Mouse (Mus musculus) bone marrow macrophage, adult 2 months (primary cell): Measurements from ENCODE around the gene Abl2. TPM values are rescaled to one million over a fixed set of nuclear protein-coding genes. Genes with fewer than 3 reads are reported as not detected.

Source experiments
- H3K27ac ChIP-seq: 2 replicates; pipeline ENCODE4 v1.5.1; 2012; ENCODE audit warnings: low read depth, low read length; ENCODE audit not compliant: insufficient read depth
- H3K4me1 ChIP-seq: 2 replicates; pipeline ENCODE4 v1.6.1; 2012; ENCODE audit warnings: low read length; ENCODE audit not compliant: control insufficient read depth, insufficient read depth
- H3K4me3 ChIP-seq: 2 replicates; pipeline ENCODE4 v1.5.1; 2012; ENCODE audit warnings: mild to moderate bottlenecking, low read length, moderate library complexity; ENCODE audit not compliant: insufficient read depth
- CTCF ChIP-seq: IDR thresholded peaks from 2 replicates; pipeline ENCODE4 v1.5.1; 2012; ENCODE audit warnings: low read depth, mild to moderate bottlenecking, low read length, moderate library complexity
- POLR2A ChIP-seq: IDR thresholded peaks from 2 replicates; pipeline ENCODE4 v1.6.1; 2012; ENCODE audit warnings: mild to moderate bottlenecking, low read depth, low read length, borderline replicate concordance
- polyA plus RNA-seq: library from polyadenylated mRNA; stranded (reverse); fragments of >200 nt; gene quantifications from 2 replicates; pipeline ENCODE4 v1.2.4, GENCODE M21; 2012; ENCODE audit not compliant: missing spikeins, insufficient read depth, insufficient read length

Abl2 gene
- polyA plus RNA-seq, 1 experiment, result 16.3 TPM

- H3K4me1 ChIP-seq, result peaks cover 27% of the 10 kb centered on the region
- TF ChIP-seq CTCF, result no peak
- no peak for TF ChIP-seq POLR2A
- H3K27ac ChIP-seq, result peak overlapping the region; percentile 17; the same call in 1 of the 2 replicates
- no peak overlapping the region for H3K4me3 ChIP-seq
Measured at GRCm38 (mm10) chr1:156667141-156667926, 108.7 kb downstream of the Abl2 start.

GRCm38 (mm10) chr1:156668602-156669001 lies 110.0 kb downstream of the Abl2 start:
- TF ChIP-seq CTCF (no peak), POLR2A (no peak)
- H3K4me3 ChIP-seq, result no peak overlapping the region
- H3K4me1 ChIP-seq, result peaks cover 27% of the 10 kb centered on the region
- H3K27ac ChIP-seq, result no peak overlapping the region

DNA sequence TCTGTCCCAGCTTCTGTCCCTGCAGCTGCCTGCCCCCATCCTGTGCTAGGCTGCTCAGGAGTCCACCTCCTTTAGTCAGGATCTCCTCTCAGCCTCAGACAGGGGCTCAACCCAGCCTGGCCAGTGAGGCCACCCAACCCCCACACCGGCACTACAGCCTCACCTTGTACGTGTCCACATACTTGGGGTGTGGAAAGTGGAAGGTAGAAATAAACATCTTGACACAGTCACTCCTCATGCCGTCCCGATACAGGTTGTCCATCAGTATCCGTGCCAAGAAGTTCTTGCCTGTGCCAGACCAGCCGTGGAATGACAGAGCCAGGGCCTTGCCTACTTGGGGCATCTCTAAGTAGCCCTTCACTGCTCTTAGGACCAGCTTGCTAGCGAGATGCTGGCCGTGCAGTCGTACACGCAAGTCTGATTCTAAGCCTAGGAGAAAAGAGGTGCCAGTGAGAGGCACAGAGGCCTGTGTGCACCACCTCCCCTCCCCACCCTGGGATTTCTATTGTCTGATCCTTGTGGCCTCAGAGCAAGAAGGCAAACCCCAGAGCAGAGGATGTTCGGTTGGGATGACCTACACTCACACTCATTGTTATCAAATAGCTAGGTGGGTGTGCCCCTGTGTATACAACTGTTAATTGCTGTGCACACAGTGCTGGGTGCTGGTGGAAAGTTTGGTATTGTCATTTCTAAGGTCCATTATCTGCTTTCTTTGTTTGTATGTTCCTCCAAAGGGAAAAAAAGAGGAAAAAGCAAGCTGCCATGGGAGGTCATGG lies 110.8 kb downstream of the Abl2 start:
- H3K27ac ChIP-seq, result no peak overlapping the region
- no peak for TF ChIP-seq POLR2A
- TF ChIP-seq CTCF, result no peak
- peaks cover 27% of the 10 kb centered on the region for H3K4me1 ChIP-seq
- H3K4me3 ChIP-seq, result no peak overlapping the region

DNA sequence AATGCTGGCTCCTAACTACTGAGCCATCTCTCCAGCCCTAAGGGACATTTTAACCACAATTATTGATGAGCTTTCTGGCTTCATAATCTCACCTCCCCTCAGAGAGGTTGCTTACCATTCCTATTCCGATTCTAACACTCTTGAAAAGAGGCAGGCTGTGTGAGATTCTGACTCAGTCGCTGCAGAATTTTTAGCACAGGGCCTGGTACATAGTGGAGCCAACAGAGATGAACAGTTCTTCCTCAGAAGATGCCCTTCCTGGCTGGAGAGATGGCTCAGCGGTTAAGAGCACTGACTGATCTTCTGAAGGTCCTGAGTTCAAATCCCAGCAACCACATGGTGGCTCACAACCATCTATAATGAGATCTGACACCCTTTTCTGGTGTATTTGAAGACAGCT lies 113.3 kb downstream of the Abl2 start:
- no peak for TF ChIP-seq CTCF
- TF ChIP-seq POLR2A, result no peak
- no peak overlapping the region for H3K4me3 ChIP-seq

DNA sequence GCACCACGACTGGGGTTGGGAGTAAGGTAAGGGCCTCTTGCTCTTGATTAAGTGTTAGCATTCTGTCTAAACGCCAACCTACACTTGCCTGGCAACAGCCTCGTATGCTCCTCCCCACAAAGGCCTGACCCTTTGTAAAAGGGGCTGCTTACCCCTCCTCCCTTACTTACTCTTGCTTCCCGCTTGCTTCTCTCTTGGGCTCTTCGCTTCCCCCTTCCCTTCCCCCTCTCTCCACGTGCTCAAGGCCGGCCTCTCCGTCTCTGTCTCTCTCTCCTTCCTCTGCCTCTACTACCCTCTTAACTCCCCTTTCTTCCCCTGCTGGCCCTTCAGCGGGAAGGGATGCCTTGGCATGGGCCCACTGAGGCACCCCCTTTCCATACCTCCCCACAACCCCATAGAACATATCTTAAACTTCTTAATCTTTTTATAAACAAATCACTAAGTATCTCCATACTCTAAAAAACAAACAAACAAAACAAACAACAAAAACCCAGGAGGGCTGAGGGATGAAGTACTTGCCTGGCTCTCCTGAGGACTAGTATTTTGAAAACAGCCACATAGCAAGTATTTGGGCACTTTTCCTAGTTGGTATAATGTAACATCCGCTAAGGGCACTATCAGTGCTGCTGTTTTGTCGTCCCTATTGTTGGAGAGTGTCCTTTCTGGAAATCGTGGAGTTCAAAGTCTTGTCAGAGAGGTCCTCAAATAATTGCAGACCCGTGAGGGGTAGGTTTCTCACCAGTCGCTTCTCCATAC lies 114.3 kb downstream of the Abl2 start:
- peaks cover 21% of the 10 kb centered on the region for H3K4me1 ChIP-seq
- H3K27ac ChIP-seq, result peak overlapping the region; percentile 74
- peak overlapping the region; percentile 77 for H3K4me3 ChIP-seq
- no peak for TF ChIP-seq POLR2A
- no peak for TF ChIP-seq CTCF

More for the DNA sequence above, 113.3 kb downstream of the Abl2 start:
- peaks cover 26% of the 10 kb centered on the region for H3K4me1 ChIP-seq
- H3K27ac ChIP-seq, result no peak overlapping the region

GRCm38 (mm10) chr1:156673476-156674194 lies 115.0 kb downstream of the Abl2 start:
- TF ChIP-seq POLR2A (no peak), CTCF (no peak)
- Histone ChIP-seq H3K4me3 (peak overlapping the region; percentile 77), H3K27ac (peak overlapping the region; percentile 74)

DNA sequence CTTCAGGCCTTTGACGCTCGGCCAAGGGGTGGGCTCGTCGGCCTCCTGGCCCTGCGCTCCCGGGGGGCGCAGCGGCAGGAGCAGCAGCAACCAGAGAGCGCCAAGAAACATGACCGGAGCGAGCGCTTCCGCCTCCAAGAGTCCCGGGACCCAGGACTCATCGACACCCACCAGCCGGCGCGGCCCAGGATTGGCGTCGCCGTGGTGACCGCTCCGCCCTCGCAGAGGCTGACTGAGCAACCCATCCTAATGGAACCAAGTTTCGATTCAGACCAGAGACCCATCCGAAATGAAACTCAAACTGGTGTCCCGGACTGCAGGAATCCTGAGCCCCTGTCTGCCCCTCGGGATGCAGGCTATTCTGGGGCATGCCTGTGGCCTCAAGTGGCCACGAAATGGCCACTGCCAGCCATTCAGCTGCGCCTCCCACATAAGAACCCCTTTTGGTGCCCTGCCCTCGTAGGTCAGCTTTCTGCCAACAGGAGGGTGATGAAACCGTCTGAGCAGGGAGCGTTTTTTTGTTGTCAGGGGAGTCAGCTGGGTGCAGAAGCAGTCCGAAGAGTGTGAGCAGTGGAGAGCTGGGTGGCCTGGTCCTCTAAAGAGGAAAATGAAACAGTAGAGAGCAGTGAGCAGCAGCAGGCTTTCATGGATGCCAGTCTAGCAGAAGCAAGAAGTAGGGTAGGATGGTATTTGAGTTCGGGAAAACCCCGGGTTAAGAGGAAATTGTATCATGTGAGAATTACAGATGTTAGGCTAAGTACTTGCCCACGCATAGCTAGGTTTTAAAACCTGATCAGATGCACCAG lies 115.8 kb downstream of the Abl2 start, which contains the start of gene Tor3a:
TSS of gene Tor3a (minus strand) at position 162 of the 806 bp plus-strand sequence.
- H3K27ac ChIP-seq, result peak within 1 kb of the TSS; percentile 74
- TF ChIP-seq POLR2A, result no peak
- no peak for TF ChIP-seq CTCF
- H3K4me1 ChIP-seq, result peaks cover 8% of the 10 kb centered on the region
- peak within 1 kb of the TSS; percentile 77 for H3K4me3 ChIP-seq

More at GRCm38 (mm10) chr1:156673476-156674194, 115.0 kb downstream of the Abl2 start:
- H3K4me1 ChIP-seq, result peaks cover 15% of the 10 kb centered on the region

DNA sequence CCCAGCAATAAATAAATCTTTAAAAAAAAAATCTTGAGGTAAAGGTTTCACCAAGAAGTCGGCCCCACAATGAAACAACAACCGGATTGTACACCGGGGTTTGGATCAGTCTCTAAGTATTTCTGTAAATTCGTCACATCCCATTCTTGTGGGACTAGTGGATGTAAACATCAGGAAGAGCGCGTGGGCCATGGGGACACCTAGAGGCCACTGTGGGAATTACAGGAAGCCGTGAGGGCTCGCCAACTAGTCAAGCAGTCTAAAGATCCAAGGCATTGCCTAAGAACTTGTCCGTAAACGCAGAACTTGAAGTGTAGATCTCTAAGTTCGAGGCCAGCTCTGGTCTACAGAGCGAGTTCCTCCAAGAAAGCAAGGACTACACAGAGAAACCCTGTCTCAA lies 117.6 kb downstream of the Abl2 start:
- peaks cover 17% of the 10 kb centered on the region for H3K4me1 ChIP-seq
- no peak overlapping the region for H3K27ac ChIP-seq
- H3K4me3 ChIP-seq, result no peak overlapping the region
- TF ChIP-seq CTCF (0 out of 2 replicates have a peak, but pooled peaks have one; percentile 12), POLR2A (no peak)
